Mouse (Mus musculus) testis, adult 2 months (tissue): ENCODE measurements around the gene Castor1. TPM values are rescaled to one million over a fixed set of nuclear protein-coding genes. Genes with fewer than 3 reads are reported as not detected.

ENCODE experiments used
- H3K27ac ChIP-seq: fragments of 200-500 bp; 2 replicates; pipeline ENCODE4 v1.5.1; 2012; ENCODE audit warnings: low read depth, low read length; ENCODE audit not compliant: control insufficient read depth, insufficient read depth
- H3K27me3 ChIP-seq: fragments of 200-500 bp; 2 replicates; pipeline ENCODE4 v1.6.1; 2012; ENCODE audit warnings: mild to moderate bottlenecking, low read length, moderate library complexity; ENCODE audit not compliant: control insufficient read depth, insufficient read depth
- H3K36me3 ChIP-seq: fragments of 200-500 bp; 2 replicates; pipeline ENCODE4 v1.6.1; 2012; ENCODE audit warnings: mild to moderate bottlenecking, low read length; ENCODE audit not compliant: control insufficient read depth, insufficient read depth
- H3K4me1 ChIP-seq: fragments of 200-500 bp; 2 replicates; pipeline ENCODE4 v1.6.1; 2012; ENCODE audit warnings: low read length; ENCODE audit not compliant: control insufficient read depth, insufficient read depth
- H3K4me3 ChIP-seq: fragments of 200-500 bp; 2 replicates; pipeline ENCODE4 v1.5.1; 2012; ENCODE audit warnings: low read depth, mild to moderate bottlenecking, low read length, moderate library complexity, mixed read lengths; ENCODE audit not compliant: control insufficient read depth
- CTCF ChIP-seq: fragments of 200-500 bp; IDR thresholded peaks from 2 replicates; pipeline ENCODE4 v1.5.1; 2012; ENCODE audit warnings: low read depth, mild to moderate bottlenecking, inconsistent platforms, low read length, moderate library complexity; ENCODE audit not compliant: control insufficient read depth, insufficient read depth, insufficient replicate concordance
- POLR2A ChIP-seq: fragments of 200-500 bp; IDR thresholded peaks from 2 replicates; pipeline ENCODE4 v1.6.1; 2012; ENCODE audit warnings: low read depth, mild to moderate bottlenecking, inconsistent platforms, low read length, moderate library complexity; ENCODE audit not compliant: control insufficient read depth
- polyA plus RNA-seq: library from polyadenylated mRNA; depleted of rRNA; stranded (reverse); fragments of >200 nt; gene quantifications from 2 replicates; pipeline ENCODE4 v1.2.3, GENCODE M21; 2012

The Castor1 gene
- polyA plus RNA-seq, 1 experiment: 7.6 TPM

DNA sequence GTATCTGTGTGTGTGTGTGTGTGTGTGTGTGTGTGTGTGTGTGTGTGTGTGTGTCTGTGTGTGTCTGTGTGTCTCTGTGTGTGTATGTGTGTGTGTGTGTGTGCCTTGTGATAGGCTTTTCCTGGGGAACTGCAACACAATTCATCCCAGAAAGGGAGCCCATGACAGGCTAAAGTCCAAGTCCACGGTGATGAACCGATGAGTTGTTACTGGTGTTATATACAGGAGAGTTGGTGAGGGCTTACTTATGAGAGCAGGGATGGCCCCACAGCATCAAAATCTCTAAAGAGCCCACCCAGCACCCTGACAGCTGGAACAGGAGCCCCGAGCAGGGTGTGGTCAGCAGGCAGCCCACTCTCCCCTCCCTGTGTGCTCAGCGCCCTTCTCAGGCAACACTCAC is 23.2 kb downstream of the Castor1 start:
- no peak overlapping the region for H3K4me3 ChIP-seq
- H3K36me3 ChIP-seq: no peaks in the 10 kb centered on the region
- peaks cover 5% of the 10 kb centered on the region for H3K4me1 ChIP-seq
- TF ChIP-seq POLR2A: no peak
- no peak for TF ChIP-seq CTCF
- H3K27ac ChIP-seq: no peak overlapping the region
- no peaks in the 10 kb centered on the region for H3K27me3 ChIP-seq

DNA sequence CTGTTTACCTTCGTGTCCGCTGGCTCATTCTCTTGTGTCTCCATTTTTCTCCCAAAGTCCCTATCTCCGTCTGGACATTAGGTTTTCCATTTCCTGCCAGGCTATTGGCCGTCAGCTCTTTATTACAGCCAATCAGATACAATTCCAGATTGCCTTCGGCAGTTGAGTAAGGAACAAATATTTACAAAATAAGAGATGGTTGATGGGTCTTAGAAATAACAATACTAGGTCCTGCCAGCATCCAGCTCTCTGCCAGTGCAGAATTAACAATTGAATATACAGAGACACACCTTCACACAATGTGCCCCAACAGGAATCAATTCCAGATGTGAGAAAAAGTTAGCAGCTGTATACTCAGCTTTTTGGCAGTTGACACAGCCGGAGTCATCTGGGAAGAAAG is 28.1 kb downstream of the Castor1 start:
- Histone ChIP-seq H3K27ac (no peak overlapping the region), H3K4me3 (no peak overlapping the region), H3K4me1 (no peaks in the 10 kb centered on the region; the same call in 1 of the 2 replicates), H3K36me3 (no peaks in the 10 kb centered on the region), H3K27me3 (no peaks in the 10 kb centered on the region)
- no peak for TF ChIP-seq POLR2A
- no peak for TF ChIP-seq CTCF

DNA sequence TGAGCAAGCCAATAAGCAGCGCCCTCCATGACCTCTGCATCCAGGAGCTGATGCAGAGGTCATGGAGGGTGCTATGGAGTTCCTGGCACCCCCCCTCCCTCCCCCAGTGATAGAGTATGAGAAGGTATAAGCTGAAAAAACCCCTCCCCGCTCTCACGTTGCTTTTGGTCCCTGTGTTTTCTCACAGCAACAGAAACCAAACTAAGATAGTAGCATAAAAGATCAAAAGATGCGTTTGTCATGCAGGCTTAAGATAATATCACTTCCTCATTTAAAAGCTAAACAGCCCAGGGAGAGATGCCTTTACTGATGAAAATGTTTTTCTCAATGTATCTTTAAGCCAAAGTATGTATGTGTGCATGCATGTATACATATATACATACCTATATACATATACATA is 28.6 kb downstream of the Castor1 start:
- Histone ChIP-seq H3K27ac (no peak overlapping the region), H3K4me1 (peaks cover 3% of the 10 kb centered on the region; the same call in 1 of the 2 replicates), H3K27me3 (no peaks in the 10 kb centered on the region), H3K4me3 (no peak overlapping the region), H3K36me3 (no peaks in the 10 kb centered on the region)
- TF ChIP-seq CTCF: no peak
- TF ChIP-seq POLR2A: no peak

DNA sequence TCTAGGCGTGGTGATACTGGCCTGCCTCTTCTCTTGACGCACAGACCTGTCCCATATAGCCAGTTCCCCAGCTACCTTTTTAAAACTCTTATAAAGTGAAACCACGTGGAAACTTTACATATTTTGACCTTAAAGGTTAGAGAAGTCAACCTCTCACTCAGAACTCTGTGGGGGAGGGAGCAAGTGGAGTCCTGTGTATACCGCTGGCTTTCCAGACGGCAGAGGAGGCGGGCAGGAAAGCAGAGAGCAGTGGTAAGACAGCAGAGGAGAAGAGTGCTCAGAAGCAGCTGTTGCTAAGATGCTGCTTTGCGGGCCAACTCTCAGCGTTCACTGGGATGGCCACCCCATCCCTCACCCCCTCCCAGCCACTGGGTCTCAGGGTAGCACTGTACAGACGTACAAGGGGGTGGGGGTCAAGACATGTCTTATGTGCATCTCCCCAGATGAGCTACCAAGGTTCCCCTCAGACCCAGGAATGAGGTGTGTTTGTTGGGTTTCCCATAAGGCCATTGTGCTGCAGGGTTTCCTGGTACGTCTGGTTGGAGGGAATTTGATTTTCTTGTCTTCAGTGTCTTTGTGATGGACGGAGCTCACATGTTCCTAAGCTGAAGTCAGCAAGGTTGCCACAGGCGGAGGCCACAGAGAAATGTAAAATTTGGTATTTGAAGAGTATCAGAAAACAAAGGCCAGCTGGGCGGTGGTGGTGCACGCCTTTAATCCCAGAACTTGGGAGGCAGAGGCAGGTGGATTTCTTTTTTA is 29.4 kb downstream of the Castor1 start:
- no peak for TF ChIP-seq CTCF
- H3K27ac ChIP-seq: no peak overlapping the region

DNA sequence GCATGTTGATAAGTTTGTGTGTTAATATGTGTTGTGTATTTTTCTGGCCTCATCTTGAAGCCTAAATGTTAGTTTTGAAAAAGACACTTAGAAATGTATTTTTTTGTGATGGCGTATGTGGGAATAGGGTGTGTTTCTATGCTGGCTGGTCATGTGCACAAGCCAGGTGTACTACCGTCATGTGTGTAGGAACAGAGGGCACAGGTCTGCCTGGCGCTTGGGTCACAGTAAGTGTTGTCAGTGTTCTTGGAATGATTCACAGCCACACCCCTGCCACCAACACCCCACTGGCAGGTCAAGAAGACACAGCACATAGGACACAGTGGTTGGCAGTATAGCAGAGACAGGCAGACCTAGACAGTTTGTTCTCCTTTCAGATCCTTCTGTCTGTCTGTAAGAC is 31.1 kb downstream of the Castor1 start:
- no peaks in the 10 kb centered on the region for H3K27me3 ChIP-seq
- H3K4me1 ChIP-seq: peaks cover 3% of the 10 kb centered on the region; the same call in 1 of the 2 replicates
- no peak for TF ChIP-seq POLR2A
- no peak for TF ChIP-seq CTCF
- no peaks in the 10 kb centered on the region for H3K36me3 ChIP-seq
- H3K4me3 ChIP-seq: no peak overlapping the region
- no peak overlapping the region for H3K27ac ChIP-seq

More for the DNA sequence above, 29.4 kb downstream of the Castor1 start:
- Histone ChIP-seq H3K4me3 (no peak overlapping the region), H3K36me3 (no peaks in the 10 kb centered on the region), H3K4me1 (peaks cover 3% of the 10 kb centered on the region; the same call in 1 of the 2 replicates), H3K27me3 (no peaks in the 10 kb centered on the region)

DNA sequence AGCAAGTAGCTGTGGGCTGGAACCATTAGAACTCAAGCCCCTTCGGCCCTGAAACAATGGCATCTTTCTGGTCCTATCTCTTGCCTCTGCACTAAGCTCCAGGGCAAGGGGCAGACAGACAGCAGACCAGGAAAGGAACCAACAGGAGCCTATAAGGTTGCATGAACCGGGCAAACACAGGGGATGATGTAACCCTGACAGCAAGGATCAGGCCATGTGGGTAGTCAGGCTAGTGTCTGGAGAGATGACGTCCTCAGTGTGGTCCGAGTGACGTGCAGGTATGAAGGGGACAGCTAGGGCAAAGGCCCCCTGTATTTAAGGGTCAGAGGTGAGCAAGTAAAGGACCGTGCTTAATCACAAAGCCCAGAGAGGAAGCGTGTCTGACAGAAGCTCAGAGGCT is 32.3 kb downstream of the Castor1 start:
- no peaks in the 10 kb centered on the region for H3K36me3 ChIP-seq
- no peaks in the 10 kb centered on the region for H3K27me3 ChIP-seq
- no peak overlapping the region for H3K27ac ChIP-seq
- H3K4me1 ChIP-seq: peaks cover 3% of the 10 kb centered on the region; the same call in 1 of the 2 replicates
- no peak for TF ChIP-seq POLR2A
- TF ChIP-seq CTCF: no peak
- no peak overlapping the region for H3K4me3 ChIP-seq

DNA sequence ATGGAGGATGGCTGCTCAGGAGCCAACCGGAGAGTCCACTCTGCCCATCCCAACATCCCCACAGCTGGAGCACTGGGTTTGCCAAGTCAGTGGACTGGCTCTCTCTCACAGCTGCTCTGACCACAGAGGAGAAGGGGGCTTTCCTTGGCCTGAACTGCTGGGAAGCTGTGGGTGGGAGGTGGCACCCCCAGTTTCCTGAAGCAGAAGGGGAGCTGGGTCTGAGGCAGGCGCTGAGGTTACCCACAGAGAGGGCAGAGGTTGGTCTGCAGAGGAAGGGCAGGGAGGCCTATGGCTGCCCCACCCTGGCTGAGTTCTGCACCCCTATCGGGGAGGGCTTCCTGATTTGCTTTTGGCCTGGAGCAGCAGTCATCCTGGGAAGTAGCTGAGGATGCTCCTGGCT is 33.4 kb downstream of the Castor1 start:
- peaks cover 3% of the 10 kb centered on the region; the same call in 1 of the 2 replicates for H3K4me1 ChIP-seq
- H3K4me3 ChIP-seq: no peak overlapping the region
- H3K27ac ChIP-seq: no peak overlapping the region
- TF ChIP-seq POLR2A (no peak), CTCF (no peak)
- H3K36me3 ChIP-seq: no peaks in the 10 kb centered on the region
- no peaks in the 10 kb centered on the region for H3K27me3 ChIP-seq
